Mouse (Mus musculus) intestine, embryonic 14.5 days (tissue): ENCODE measurements around the gene Bag5. TPM values are rescaled to one million over a fixed set of nuclear protein-coding genes. Genes with fewer than 3 reads are reported as not detected.

Source experiments
- ATAC-seq: fragments of 200-750 bp; cut with Nextera tagmentation; replicated peaks from 2 replicates; pipeline ENCODE4 v1.8.0; 2017; ENCODE audit warnings: low read depth, moderate number of reproducible peaks, moderate TSS enrichment, moderate library complexity; ENCODE audit not compliant: low FRiP score, low TSS enrichment
- DNase-seq: peaks from one replicate; pipeline ENCODE4 v3.0.0-alpha.2; 2018; ENCODE audit warnings: low spot score
- H3K27ac ChIP-seq: fragments of 300-500 bp; sonication (generic); 2 replicates; pipeline ENCODE4 v1.5.1; 2014; ENCODE audit warnings: low read depth, mild to moderate bottlenecking, control low read depth
- H3K27me3 ChIP-seq: fragments of 300-500 bp; sonication (generic); replicated peaks from 2 replicates; pipeline ENCODE4 v1.6.1; 2014; ENCODE audit warnings: low read length, control low read depth; ENCODE audit not compliant: control insufficient read depth, insufficient read depth
- H3K36me3 ChIP-seq: fragments of 300-500 bp; sonication (generic); 2 replicates; pipeline ENCODE4 v1.6.1; 2014; ENCODE audit warnings: low read length, control low read depth; ENCODE audit not compliant: control insufficient read depth, insufficient read depth
- H3K4me1 ChIP-seq: fragments of 300-500 bp; sonication (generic); replicated peaks from 2 replicates; pipeline ENCODE4 v1.6.1; 2014; ENCODE audit warnings: low read length, control low read depth, mixed read lengths; ENCODE audit not compliant: control insufficient read depth, insufficient read depth
- H3K4me2 ChIP-seq: fragments of 300-500 bp; sonication (generic); 2 replicates; pipeline ENCODE4 v1.6.1; 2014; ENCODE audit warnings: low read length
- H3K4me3 ChIP-seq: fragments of 300-500 bp; sonication (generic); 2 replicates; pipeline ENCODE4 v1.5.1; 2014; ENCODE audit warnings: low read depth, low read length, control low read depth, mixed read lengths
- H3K9ac ChIP-seq: fragments of 300-500 bp; sonication (generic); 2 replicates; pipeline ENCODE4 v1.6.1; 2014; ENCODE audit warnings: mild to moderate bottlenecking, low read length
- H3K9me3 ChIP-seq: fragments of 300-500 bp; sonication (generic); 2 replicates; pipeline ENCODE4 v1.6.1; 2016; ENCODE audit warnings: low read length, control low read depth; ENCODE audit not compliant: control insufficient read depth
- WGBS: fragments of 180-500 bp; shearing (Covaris S2); extraction: QIAGEN DNeasy Blood & Tissue Kit; methylation state at CpG from one replicate; pipeline ENCODE4 v1.1.7; 2014; 5-methylcytosine and 5-hydroxymethylcytosine counted together
- polyA plus RNA-seq: library from polyadenylated mRNA; unstranded; fragments of >200 nt; fragmentation: Nextera tagmentation; extraction: Ambion mirVana; gene quantifications from 2 replicates; pipeline ENCODE4 v1.2.1, GENCODE M21; 2014

Gene Bag5
- polyA plus RNA-seq, 1 experiment from 2014 or later: 52.4 TPM

DNA sequence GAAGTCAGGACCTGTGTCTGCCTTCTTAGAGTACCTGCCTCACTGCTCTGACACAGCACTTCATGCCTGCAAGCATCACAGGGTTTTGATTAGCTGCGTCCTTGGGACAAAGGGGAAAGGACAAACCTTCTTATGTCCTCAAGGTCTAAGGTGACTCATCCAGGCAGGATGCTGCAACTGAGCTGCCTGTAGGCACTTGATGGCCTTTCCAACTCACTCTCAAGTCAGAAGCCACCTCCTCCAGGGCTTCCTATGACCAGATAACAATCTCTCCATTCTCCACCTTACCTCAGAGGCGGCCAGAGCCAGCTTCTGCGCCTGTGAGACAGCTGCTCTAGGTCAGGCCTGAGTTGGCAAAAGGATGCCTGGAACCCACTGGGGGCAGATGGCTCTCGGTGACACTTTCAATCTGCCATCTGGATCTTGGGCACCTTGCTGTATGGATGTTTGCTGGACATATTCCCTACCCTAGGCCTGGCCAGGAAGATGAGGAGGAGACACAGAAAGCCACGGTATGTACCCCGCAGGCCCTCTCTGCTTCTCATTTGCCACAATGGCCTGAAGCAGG, 14.6 kb downstream of the Bag5 start:
- Histone ChIP-seq H3K27me3 (no peaks in the 10 kb centered on the region), H3K27ac (no peak overlapping the region), H3K36me3 (no peaks in the 10 kb centered on the region), H3K4me1 (peaks cover 21% of the 10 kb centered on the region), H3K9ac (no peak overlapping the region), H3K9me3 (no peaks in the 10 kb centered on the region), H3K4me3 (no peak overlapping the region), H3K4me2 (no peak overlapping the region)
- DNase-seq (no peak), ATAC-seq (no peak)
- WGBS: 80% methylated on average over 6 of the region's 6 CpGs

DNA sequence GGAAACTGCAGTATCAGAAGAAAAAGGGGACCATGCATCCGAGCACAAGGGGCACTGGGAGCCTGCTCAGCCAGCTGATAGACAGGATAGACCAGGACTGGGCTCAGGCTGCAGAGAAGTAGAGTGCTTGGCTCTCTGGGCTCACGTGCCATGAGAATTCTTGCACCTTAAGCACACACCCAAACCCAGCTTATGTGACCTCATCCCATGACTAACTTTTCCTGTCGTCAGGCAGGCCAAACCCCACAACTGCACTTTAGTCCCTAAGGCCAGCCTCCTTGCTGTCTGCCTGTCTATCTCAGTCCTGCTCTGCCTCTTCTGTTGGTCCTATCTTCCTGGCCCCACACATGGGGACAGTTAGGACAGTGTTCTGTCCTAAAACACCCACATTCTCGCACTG, 15.3 kb downstream of the Bag5 start:
- H3K36me3 ChIP-seq: no peaks in the 10 kb centered on the region
- no peak overlapping the region for H3K4me2 ChIP-seq
- peaks cover 28% of the 10 kb centered on the region for H3K4me1 ChIP-seq
- H3K27ac ChIP-seq: no peak overlapping the region
- H3K4me3 ChIP-seq: no peak overlapping the region
- 62% methylated on average over 4 of the region's 4 CpGs for WGBS
- no peaks in the 10 kb centered on the region for H3K9me3 ChIP-seq
- ATAC-seq (no peak), DNase-seq (no peak)
- no peaks in the 10 kb centered on the region for H3K27me3 ChIP-seq
- no peak overlapping the region for H3K9ac ChIP-seq

DNA sequence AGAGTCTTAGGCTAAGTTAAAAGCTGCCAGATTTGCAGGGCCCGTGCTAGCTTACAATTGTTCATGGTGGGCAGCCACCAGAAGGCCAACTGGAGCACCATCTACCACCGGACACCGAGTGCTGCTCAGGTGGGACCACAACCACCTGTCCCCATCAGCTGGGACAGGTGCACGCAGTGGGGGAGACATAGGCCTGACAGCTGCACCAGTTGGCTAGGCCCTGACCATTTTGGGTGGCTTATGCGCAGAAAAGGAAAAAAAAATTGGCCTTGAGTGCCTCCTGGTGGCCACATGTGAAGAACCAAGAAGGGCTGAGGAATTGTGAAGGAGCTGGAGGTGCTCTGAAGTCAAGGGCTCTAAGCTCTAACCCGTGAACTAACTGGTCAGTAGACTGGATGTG, 16.8 kb downstream of the Bag5 start:
- ATAC-seq (0 out of 2 replicates have a peak, but pooled peaks have one; percentile 9), DNase-seq (peak; percentile 85)
- WGBS: 39% methylated on average over 6 of the region's 6 CpGs
- Histone ChIP-seq H3K4me2 (no peak overlapping the region), H3K9me3 (no peaks in the 10 kb centered on the region), H3K9ac (no peak overlapping the region), H3K36me3 (no peaks in the 10 kb centered on the region), H3K27ac (no peak overlapping the region), H3K27me3 (no peaks in the 10 kb centered on the region), H3K4me1 (peaks cover 36% of the 10 kb centered on the region), H3K4me3 (no peak overlapping the region)

- no peaks in the 10 kb centered on the region for H3K9me3 ChIP-seq
- H3K4me1 ChIP-seq: peaks cover 36% of the 10 kb centered on the region
- H3K27me3 ChIP-seq: no peaks in the 10 kb centered on the region
- 66% methylated on average over 10 of the region's 13 CpGs for WGBS
- no peaks in the 10 kb centered on the region for H3K36me3 ChIP-seq
- no peak overlapping the region for H3K4me2 ChIP-seq
- no peak overlapping the region for H3K4me3 ChIP-seq
- DNase-seq (no peak), ATAC-seq (0 out of 2 replicates have a peak, but pooled peaks have one; percentile 11)
- H3K9ac ChIP-seq: no peak overlapping the region
- peak overlapping the region; percentile 43; the same call in 1 of the 2 replicates for H3K27ac ChIP-seq
These were observed 17.9 kb downstream of the Bag5 start for GRCm38 (mm10) chr12:111694880-111695804.

DNA sequence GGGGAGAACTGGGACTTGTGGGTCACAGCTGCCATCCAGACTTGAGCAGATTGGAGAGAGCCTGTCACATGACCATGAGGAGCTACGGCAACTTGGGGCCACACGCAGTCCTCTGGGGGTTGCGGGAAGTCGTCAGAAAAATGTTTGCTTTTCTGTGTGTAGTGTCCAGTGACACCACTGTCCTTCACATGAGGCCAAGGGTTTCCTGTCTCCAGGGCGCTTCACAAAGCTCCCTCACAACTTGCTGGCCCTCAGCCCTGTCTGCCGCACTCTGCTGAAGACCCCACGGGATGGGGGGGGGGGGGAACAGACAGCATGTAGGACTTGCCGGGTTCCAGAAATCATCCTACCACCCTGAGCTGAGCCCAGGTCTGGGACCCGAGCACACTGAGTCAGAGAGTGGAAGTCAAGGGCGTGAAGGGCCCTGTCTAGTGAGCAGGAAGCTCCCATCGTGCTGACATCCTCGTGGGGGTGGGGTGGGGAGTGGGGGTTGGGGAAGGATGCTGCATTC, 18.7 kb downstream of the Bag5 start:
- H3K9ac ChIP-seq: no peak overlapping the region
- no peak overlapping the region for H3K4me3 ChIP-seq
- peaks cover 36% of the 10 kb centered on the region for H3K4me1 ChIP-seq
- no peaks in the 10 kb centered on the region for H3K36me3 ChIP-seq
- 24% methylated on average over 12 of the region's 12 CpGs for WGBS
- H3K27me3 ChIP-seq: no peaks in the 10 kb centered on the region
- peak overlapping the region; percentile 43; the same call in 1 of the 2 replicates for H3K27ac ChIP-seq
- no peak overlapping the region; the same call in 1 of the 2 replicates for H3K4me2 ChIP-seq
- H3K9me3 ChIP-seq: no peaks in the 10 kb centered on the region
- ATAC-seq (no peak), DNase-seq (no peak)

DNA sequence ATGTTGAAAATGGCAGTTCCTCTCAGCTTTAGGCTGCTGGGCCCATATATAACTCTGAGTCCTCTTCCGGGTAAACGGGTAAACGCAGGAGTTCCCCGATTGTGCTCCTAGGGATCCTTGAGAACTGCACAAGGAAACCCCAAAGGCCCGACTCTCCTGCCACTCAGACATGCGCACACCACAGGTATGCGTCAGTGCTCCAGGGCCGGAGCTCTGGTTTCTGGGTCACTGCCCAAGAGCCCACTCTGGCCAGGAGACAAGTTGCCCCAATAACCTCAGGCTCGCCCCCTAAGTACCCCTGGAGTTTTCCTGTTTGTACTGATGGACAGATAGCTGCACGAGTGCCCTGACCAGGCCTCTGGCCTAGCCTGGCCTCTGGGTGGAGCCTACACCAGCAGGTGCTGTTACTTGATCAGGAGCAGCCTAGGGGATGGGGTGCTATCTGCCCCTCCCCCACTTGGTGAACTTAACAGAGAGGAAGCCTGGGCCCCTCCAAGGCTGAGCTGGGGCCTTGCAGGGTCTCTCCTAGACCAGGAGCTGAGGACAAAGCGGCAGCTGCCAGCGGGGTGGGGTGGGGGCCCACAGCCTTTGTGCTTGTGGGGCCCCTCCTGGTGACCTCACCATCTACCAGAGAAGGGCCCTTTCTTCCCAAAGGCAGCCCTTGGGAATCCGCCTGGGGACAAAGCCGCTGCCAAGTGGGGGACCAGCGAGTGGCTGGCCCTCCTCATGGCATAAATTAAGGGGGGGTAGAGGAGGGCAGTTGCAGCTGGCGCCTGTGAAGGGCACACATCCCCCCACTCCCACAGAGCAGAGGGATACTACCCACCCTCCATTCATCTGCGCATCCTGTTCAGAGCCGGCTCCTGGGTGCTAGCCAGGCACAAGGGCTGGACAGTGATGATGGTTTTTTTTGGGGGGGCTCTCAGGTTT, 19.5 kb downstream of the Bag5 start:
- no peak overlapping the region for H3K4me3 ChIP-seq
- DNase-seq (no peak), ATAC-seq (peak; percentile 42)
- H3K4me2 ChIP-seq: no peak overlapping the region; the same call in 1 of the 2 replicates
- H3K27ac ChIP-seq: peak overlapping the region; percentile 43
- WGBS: 48% methylated on average over 18 of the region's 18 CpGs
- no peak overlapping the region for H3K9ac ChIP-seq
- no peaks in the 10 kb centered on the region for H3K36me3 ChIP-seq
- H3K4me1 ChIP-seq: peaks cover 36% of the 10 kb centered on the region
- H3K9me3 ChIP-seq: no peaks in the 10 kb centered on the region
- H3K27me3 ChIP-seq: no peaks in the 10 kb centered on the region

DNA sequence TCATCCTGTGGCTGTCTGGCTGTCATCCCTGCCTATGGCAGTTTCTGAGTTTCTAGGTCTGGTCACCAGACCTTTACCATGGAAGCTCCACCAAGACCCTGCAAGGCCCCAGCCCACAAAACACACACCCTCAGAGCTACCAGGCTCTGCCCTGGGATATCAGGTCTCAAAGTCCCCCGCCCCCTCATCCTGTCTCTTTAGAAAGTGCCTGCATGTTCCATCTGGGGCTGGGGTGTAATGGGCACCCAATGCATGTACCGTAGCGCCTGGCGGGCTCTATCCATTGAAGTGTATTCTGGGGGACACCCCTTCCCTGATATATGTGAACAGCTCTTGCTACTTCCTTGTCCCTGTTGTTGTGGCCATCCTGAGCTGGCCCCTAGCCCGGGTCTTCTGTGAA, 20.2 kb downstream of the Bag5 start:
- DNase-seq (no peak), ATAC-seq (no peak)
- no peaks in the 10 kb centered on the region for H3K36me3 ChIP-seq
- no peak overlapping the region; the same call in 1 of the 2 replicates for H3K27ac ChIP-seq
- peaks cover 39% of the 10 kb centered on the region for H3K4me1 ChIP-seq
- 86% methylated on average over 5 of the region's 5 CpGs for WGBS
- no peak overlapping the region for H3K9ac ChIP-seq
- H3K4me2 ChIP-seq: no peak overlapping the region
- no peaks in the 10 kb centered on the region for H3K9me3 ChIP-seq
- no peak overlapping the region for H3K4me3 ChIP-seq
- no peaks in the 10 kb centered on the region for H3K27me3 ChIP-seq

DNA sequence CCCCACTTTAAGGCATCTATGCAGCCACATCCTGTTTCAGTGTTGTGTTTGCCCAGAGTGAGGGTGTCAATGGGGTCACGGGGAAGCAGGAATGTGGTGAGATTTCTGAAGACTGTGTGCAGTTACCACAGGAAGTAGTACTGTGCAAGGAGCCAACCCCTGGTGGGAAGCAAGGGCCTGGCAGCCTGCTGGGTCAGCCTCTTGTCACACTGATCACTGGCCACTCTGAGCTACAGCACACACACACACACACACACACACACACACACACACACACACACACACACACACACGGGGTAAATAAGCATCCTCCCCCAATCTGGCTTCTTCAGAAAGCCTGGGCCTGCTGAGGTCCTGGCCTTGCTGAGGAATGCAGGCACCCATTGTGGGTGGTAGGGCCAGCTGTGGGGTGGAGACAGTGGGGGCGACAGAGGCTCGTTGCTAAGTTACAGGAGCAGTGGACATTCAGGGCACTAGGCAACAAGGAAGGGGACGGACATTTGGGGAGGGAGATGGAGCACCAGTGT, 21.6 kb downstream of the Bag5 start:
- H3K9me3 ChIP-seq: no peaks in the 10 kb centered on the region
- no peaks in the 10 kb centered on the region for H3K27me3 ChIP-seq
- H3K4me2 ChIP-seq: no peak overlapping the region
- WGBS: 25% methylated on average over 5 of the region's 5 CpGs
- H3K4me1 ChIP-seq: peaks cover 48% of the 10 kb centered on the region
- H3K36me3 ChIP-seq: no peaks in the 10 kb centered on the region
- no peak overlapping the region for H3K9ac ChIP-seq
- no peak for DNase-seq
- no peak overlapping the region for H3K27ac ChIP-seq
- no peak for ATAC-seq
- H3K4me3 ChIP-seq: no peak overlapping the region
